Mouse (Mus musculus): Measurements from ENCODE around the gene Lctl.

Gene Lctl

DNA sequence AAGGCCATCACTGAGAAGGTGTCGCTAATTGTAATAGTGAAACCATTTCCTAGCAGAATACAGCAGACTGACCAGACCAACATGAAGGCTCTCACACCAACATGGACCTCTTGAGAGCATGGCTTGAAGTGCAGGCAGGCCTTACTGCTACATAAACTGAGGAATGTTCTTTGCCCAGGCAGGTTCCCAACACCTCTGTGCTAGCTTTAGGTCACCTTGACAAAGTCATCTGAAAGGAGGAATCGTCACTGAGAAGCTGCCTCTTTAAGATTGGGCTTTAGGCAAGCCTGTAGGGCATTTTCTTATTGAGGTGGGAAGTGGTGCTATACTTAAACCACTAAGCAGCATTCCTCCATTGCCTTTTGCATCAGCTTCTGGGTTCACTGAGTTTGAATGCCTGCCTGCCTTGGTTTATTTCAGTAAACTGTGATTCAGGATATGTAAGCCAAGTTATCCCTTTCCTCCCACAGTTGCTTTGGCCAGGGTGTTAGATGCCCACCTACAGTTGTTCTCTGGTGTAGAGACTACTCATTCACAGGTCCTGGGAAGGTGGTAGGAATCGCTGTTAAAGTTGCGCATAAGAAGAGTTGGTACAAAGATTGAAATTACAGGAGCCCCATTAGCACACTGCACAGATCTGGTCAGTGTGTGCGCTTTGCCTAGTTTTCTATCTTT lies 67.4 kb downstream of the Lctl start:
- no peak for DNase-seq (ENCODE audit: low spot score in 2 of 2)

Measured in thymus, postnatal 10 days (tissue).